Mouse (Mus musculus) heart, embryonic 15.5 days (tissue): ENCODE measurements around the gene Ophn1. TPM values are rescaled to one million over a fixed set of nuclear protein-coding genes. Genes with fewer than 3 reads are reported as not detected.

Source experiments
- ATAC-seq: fragments of 200-750 bp; cut with Nextera tagmentation; replicated peaks from 2 replicates; pipeline ENCODE4 v1.8.0; 2017; ENCODE audit warnings: low read depth, moderate TSS enrichment; ENCODE audit not compliant: insufficient number of reproducible peaks, insufficient read depth, low FRiP score
- H3K27ac ChIP-seq: fragments of 300-500 bp; sonication (generic); 2 replicates; pipeline ENCODE4 v1.5.1; 2015; ENCODE audit warnings: mild to moderate bottlenecking, inconsistent platforms
- H3K27me3 ChIP-seq: fragments of 300-500 bp; sonication (generic); 2 replicates; pipeline ENCODE4 v1.6.1; 2015; ENCODE audit warnings: inconsistent platforms
- H3K36me3 ChIP-seq: fragments of 300-500 bp; sonication (generic); 2 replicates; pipeline ENCODE4 v1.6.1; 2015; ENCODE audit warnings: mild to moderate bottlenecking, inconsistent platforms
- H3K4me1 ChIP-seq: fragments of 300-500 bp; sonication (generic); replicated peaks from 2 replicates; pipeline ENCODE4 v1.6.1; 2015; ENCODE audit warnings: inconsistent platforms
- H3K4me2 ChIP-seq: fragments of 300-500 bp; sonication (generic); 2 replicates; pipeline ENCODE4 v1.6.1; 2015; ENCODE audit warnings: inconsistent platforms, mild to moderate bottlenecking, moderate library complexity
- H3K4me3 ChIP-seq: fragments of 300-500 bp; sonication (generic); 2 replicates; pipeline ENCODE4 v1.5.1; 2015; ENCODE audit warnings: mild to moderate bottlenecking, inconsistent platforms
- H3K9ac ChIP-seq: fragments of 300-500 bp; sonication (generic); 2 replicates; pipeline ENCODE4 v1.6.1; 2015; ENCODE audit warnings: mild to moderate bottlenecking, inconsistent platforms
- H3K9me3 ChIP-seq: fragments of 300-500 bp; sonication (generic); replicated peaks from 2 replicates; pipeline ENCODE4 v1.6.1; 2016; ENCODE audit warnings: inconsistent platforms
- WGBS: fragments of 180-500 bp; shearing (Covaris S2); methylation state at CpG from one replicate; pipeline ENCODE4 v1.1.7; 2015; ENCODE audit warnings: mixed read lengths; 5-methylcytosine and 5-hydroxymethylcytosine counted together
- polyA plus RNA-seq: library from polyadenylated mRNA; unstranded; fragments of >200 nt; fragmentation: Nextera tagmentation; extraction: Ambion mirVana; gene quantifications from 2 replicates; pipeline ENCODE4 v1.2.1, GENCODE M21; 2015

The Ophn1 gene
- polyA plus RNA-seq, result 9.1 and 11.1 TPM in 2 replicates

- no peaks in the 10 kb centered on the region for H3K9me3 ChIP-seq
- H3K27ac ChIP-seq, result peak within 1 kb of the TSS; percentile 80
- H3K36me3 ChIP-seq, result no peaks in the 10 kb centered on the region
- ATAC-seq, result peak; percentile 88
- WGBS, result 6% methylated on average over 48 of the region's 48 CpGs
- peak within 1 kb of the TSS; percentile 73 for H3K4me2 ChIP-seq
- H3K4me3 ChIP-seq, result peak within 1 kb of the TSS; percentile 64
- H3K9ac ChIP-seq, result peak within 1 kb of the TSS; percentile 57
- H3K4me1 ChIP-seq, result no peaks in the 10 kb centered on the region
- 0 out of 2 replicates have a peak, but pooled peaks cover 7% of the 10 kb centered on the region for H3K27me3 ChIP-seq
These were observed at the start of gene Ophn1 for GRCm38 (mm10) chrX:98890406-98891116. Gene Ophn1, minus strand, starts transcription at chrX:98891025.

GRCm38 (mm10) chrX:98937555-98938294 lies 46.9 kb upstream of the Ophn1 start:
- Histone ChIP-seq H3K4me2 (peak overlapping the region; percentile 75), H3K27ac (peak overlapping the region; percentile 94)
- 21% methylated on average over 56 of the region's 57 CpGs for WGBS

GRCm38 (mm10) chrX:98936707-98937554 lies 46.1 kb upstream of the Ophn1 start:
- Histone ChIP-seq H3K9me3 (no peaks in the 10 kb centered on the region), H3K36me3 (no peaks in the 10 kb centered on the region), H3K27me3 (no peaks in the 10 kb centered on the region), H3K9ac (peak overlapping the region; percentile 68), H3K4me1 (peaks cover 6% of the 10 kb centered on the region), H3K4me2 (peak overlapping the region; percentile 75), H3K4me3 (peak overlapping the region; percentile 67), H3K27ac (peak overlapping the region; percentile 94)
- WGBS, result 13% methylated on average over 66 of the region's 66 CpGs
- ATAC-seq, result peak; percentile 91

More at GRCm38 (mm10) chrX:98937555-98938294, 46.9 kb upstream of the Ophn1 start:
- peak overlapping the region; percentile 67 for H3K4me3 ChIP-seq
- H3K4me1 ChIP-seq, result peaks cover 6% of the 10 kb centered on the region
- peak overlapping the region; percentile 71 for H3K9ac ChIP-seq
- no peaks in the 10 kb centered on the region for H3K27me3 ChIP-seq
- ATAC-seq, result peak; percentile 89
- H3K36me3 ChIP-seq, result no peaks in the 10 kb centered on the region
- no peaks in the 10 kb centered on the region for H3K9me3 ChIP-seq

- peak within 1 kb of the TSS; percentile 68 for H3K9ac ChIP-seq
- no peaks in the 10 kb centered on the region for H3K9me3 ChIP-seq
- peak within 1 kb of the TSS; percentile 67 for H3K4me3 ChIP-seq
- no peak for ATAC-seq
- WGBS, result 61% methylated on average over 3 of the region's 3 CpGs
- peak within 1 kb of the TSS; percentile 75 for H3K4me2 ChIP-seq
- no peaks in the 10 kb centered on the region for H3K36me3 ChIP-seq
- no peaks in the 10 kb centered on the region for H3K27me3 ChIP-seq
- H3K4me1 ChIP-seq, result peaks cover 6% of the 10 kb centered on the region
- peak within 1 kb of the TSS; percentile 94 for H3K27ac ChIP-seq
These were observed 45.3 kb upstream of the Ophn1 start, which contains the start of gene Yipf6 for GRCm38 (mm10) chrX:98936101-98936500. Gene Yipf6, plus strand, starts transcription at chrX:98936316.

GRCm38 (mm10) chrX:98919423-98919822 lies 28.6 kb upstream of the Ophn1 start:
- H3K9me3 ChIP-seq, result no peaks in the 10 kb centered on the region
- no peaks in the 10 kb centered on the region for H3K36me3 ChIP-seq
- no peaks in the 10 kb centered on the region for H3K4me1 ChIP-seq
- H3K27me3 ChIP-seq, result no peaks in the 10 kb centered on the region
- H3K9ac ChIP-seq, result no peak overlapping the region
- H3K4me2 ChIP-seq, result no peak overlapping the region
- WGBS, result 22% methylated on average over 6 of the region's 6 CpGs
- H3K27ac ChIP-seq, result no peak overlapping the region
- no peak overlapping the region for H3K4me3 ChIP-seq
- no peak for ATAC-seq

GRCm38 (mm10) chrX:98908910-98909309 lies 18.1 kb upstream of the Ophn1 start:
- H3K4me2 ChIP-seq, result no peak overlapping the region
- no peaks in the 10 kb centered on the region for H3K4me1 ChIP-seq
- no peak overlapping the region for H3K9ac ChIP-seq
- no peaks in the 10 kb centered on the region for H3K27me3 ChIP-seq
- ATAC-seq, result no peak
- no peaks in the 10 kb centered on the region for H3K36me3 ChIP-seq
- no peak overlapping the region for H3K27ac ChIP-seq
- H3K4me3 ChIP-seq, result no peak overlapping the region
- WGBS, result 23% methylated on average over 1 of the region's 1 CpGs
- H3K9me3 ChIP-seq, result no peaks in the 10 kb centered on the region

GRCm38 (mm10) chrX:98904226-98904625 lies 13.4 kb upstream of the Ophn1 start:
- Histone ChIP-seq H3K9ac (no peak overlapping the region), H3K27me3 (no peaks in the 10 kb centered on the region), H3K4me1 (no peaks in the 10 kb centered on the region), H3K36me3 (no peaks in the 10 kb centered on the region), H3K27ac (no peak overlapping the region), H3K9me3 (no peaks in the 10 kb centered on the region), H3K4me3 (no peak overlapping the region), H3K4me2 (no peak overlapping the region)
- WGBS, result 73% methylated on average over 6 of the region's 6 CpGs
- ATAC-seq, result no peak

- no peaks in the 10 kb centered on the region for H3K4me1 ChIP-seq
- no peak overlapping the region for H3K27ac ChIP-seq
- H3K9ac ChIP-seq, result no peak overlapping the region
- H3K27me3 ChIP-seq, result no peaks in the 10 kb centered on the region
- ATAC-seq, result no peak
- no peaks in the 10 kb centered on the region for H3K9me3 ChIP-seq
- WGBS, result 60% methylated on average over 3 of the region's 3 CpGs
- no peak overlapping the region for H3K4me3 ChIP-seq
- H3K4me2 ChIP-seq, result no peak overlapping the region
- H3K36me3 ChIP-seq, result no peaks in the 10 kb centered on the region
These were observed 7.5 kb upstream of the Ophn1 start for GRCm38 (mm10) chrX:98898307-98898706.

GRCm38 (mm10) chrX:98890072-98890405 lies 786 bp downstream of the Ophn1 start:
- peak overlapping the region; percentile 57 for H3K9ac ChIP-seq
- H3K27ac ChIP-seq, result peak overlapping the region; percentile 80
- no peak; the same call in 1 of the 2 replicates for ATAC-seq
- no peaks in the 10 kb centered on the region for H3K36me3 ChIP-seq
- H3K27me3 ChIP-seq, result 0 out of 2 replicates have a peak, but pooled peaks cover 7% of the 10 kb centered on the region
- no peaks in the 10 kb centered on the region for H3K9me3 ChIP-seq
- WGBS, result 11% methylated on average over 14 of the region's 14 CpGs
- no peaks in the 10 kb centered on the region for H3K4me1 ChIP-seq
- H3K4me2 ChIP-seq, result peak overlapping the region; percentile 73
- H3K4me3 ChIP-seq, result peak overlapping the region; percentile 64

- no peak overlapping the region for H3K27ac ChIP-seq
- no peak overlapping the region for H3K4me3 ChIP-seq
- no peak overlapping the region for H3K9ac ChIP-seq
- no peaks in the 10 kb centered on the region for H3K36me3 ChIP-seq
- H3K4me2 ChIP-seq, result no peak overlapping the region
- no peak for ATAC-seq
- no peaks in the 10 kb centered on the region for H3K4me1 ChIP-seq
- H3K9me3 ChIP-seq, result no peaks in the 10 kb centered on the region
- no peaks in the 10 kb centered on the region for H3K27me3 ChIP-seq
- WGBS, result 77% methylated on average over 2 of the region's 2 CpGs
These were observed 8.8 kb downstream of the Ophn1 start for GRCm38 (mm10) chrX:98881983-98882382.

- Histone ChIP-seq H3K27ac (no peak overlapping the region), H3K9ac (no peak overlapping the region), H3K27me3 (no peaks in the 10 kb centered on the region), H3K36me3 (no peaks in the 10 kb centered on the region), H3K4me1 (no peaks in the 10 kb centered on the region), H3K9me3 (no peaks in the 10 kb centered on the region), H3K4me3 (no peak overlapping the region), H3K4me2 (no peak overlapping the region)
- no peak for ATAC-seq
- 77% methylated on average over 2 of the region's 2 CpGs for whole genome bisulfite sequencing
These were observed 9.7 kb downstream of the Ophn1 start for GRCm38 (mm10) chrX:98881085-98881484.
